16 mouse cellular contexts compared by ENCODE assay signal in the genomic region with DNA sequence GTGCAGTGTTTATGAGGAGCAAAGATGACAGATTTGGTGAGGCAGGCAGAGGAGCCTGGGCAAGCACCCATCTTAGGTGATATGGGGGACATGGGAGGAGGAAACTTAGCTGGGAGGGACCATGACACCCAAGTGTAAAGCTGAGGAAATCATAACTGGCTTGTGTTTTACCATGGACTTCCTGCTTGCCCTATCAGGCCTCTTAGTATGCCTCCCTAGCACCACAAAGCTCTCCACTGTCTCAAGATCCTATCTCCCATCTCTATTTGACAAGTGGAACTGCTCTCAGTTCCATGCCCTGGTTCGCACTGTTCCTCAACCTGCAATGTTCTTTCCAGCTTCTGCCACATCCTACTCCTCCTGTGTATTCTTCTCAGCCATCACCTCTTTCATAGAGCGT. TPM values are rescaled to one million over a fixed set of nuclear protein-coding genes. Genes with fewer than 3 reads are reported as not detected.
"Had no signal": no experiment of that assay in that cellular context is flagged by ENCODE, and none has a peak within 500 bp of the region (broad histone marks: within the 10 kb centered on the region; RNA-seq: fewer than 3 reads in every experiment).

No protein-coding gene starts in this region.

- H3K9me3 ChIP-seq: megakaryocyte, embryonic 14.5 days; midbrain, embryonic 13.5 days; midbrain, embryonic 15.5 days; neural tube, embryonic 12.5 days; stomach, embryonic 15.5 days had no signal

- DNase-seq: lung, adult 18-20 months; lung, embryonic 14.5 days; lung, postnatal 10 days; lung, postnatal 4 days; right cerebral cortex, postnatal 14 days; thymus, adult 2 months; thymus, postnatal 25 days; thymus, postnatal 4 days had no signal

- H3K27ac ChIP-seq: midbrain, embryonic 13.5 days; midbrain, embryonic 15.5 days; neural tube, embryonic 12.5 days; stomach, embryonic 15.5 days; stomach, postnatal 0 days had no signal

- H3K4me1 ChIP-seq: midbrain, embryonic 13.5 days; midbrain, embryonic 15.5 days; neural tube, embryonic 12.5 days; stomach, embryonic 15.5 days had no signal

- H3K4me3 ChIP-seq: megakaryocyte, embryonic 14.5 days; midbrain, embryonic 13.5 days; midbrain, embryonic 15.5 days; neural tube, embryonic 12.5 days; stomach, embryonic 15.5 days had no signal

- H3K36me3 ChIP-seq: stomach, embryonic 15.5 days had no signal

- ATAC-seq: midbrain, embryonic 13.5 days; midbrain, embryonic 15.5 days had no signal

- H3K27me3 ChIP-seq: midbrain, embryonic 13.5 days; midbrain, embryonic 15.5 days; neural tube, embryonic 12.5 days; stomach, embryonic 15.5 days had no signal

RNA-seq across cellular contexts. Expression of a gene that starts 18.0 kb away (rescaled TPM):
- total RNA-seq: monocyte, adult 5-6 weeks; neutrophil, adult 5-6 weeks had no signal
